Mouse (Mus musculus): Measurements from ENCODE around the gene Mylk.

DNA sequence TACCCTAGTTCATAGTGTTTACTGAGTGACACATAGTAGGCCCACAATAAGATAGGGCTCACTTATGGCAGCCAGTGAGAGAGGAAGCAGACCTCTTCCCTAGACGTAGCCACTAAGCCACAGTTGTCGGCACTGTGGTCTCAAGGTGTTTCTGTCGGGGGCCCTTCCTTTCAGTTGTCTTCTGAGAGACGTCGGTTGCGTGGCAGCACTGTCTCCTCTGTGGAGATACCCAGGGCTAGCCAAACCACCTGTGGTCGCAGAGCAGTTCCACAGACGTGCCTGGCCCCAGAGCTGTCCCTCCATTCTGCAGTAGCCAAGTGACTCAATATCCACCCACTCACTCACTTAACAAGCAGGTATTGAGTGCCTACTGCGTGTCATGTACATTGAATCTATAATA is 205.9 kb downstream of the Mylk start:
- TF ChIP-seq TAL1 (IDR thresholded peaks at IDR 0.05; ENCODE audit: low read length): no peak
- no peak for TF ChIP-seq GATA1 (IDR thresholded peaks at IDR 0.05; ENCODE audit: low read length)

Measured in erythroblast, embryonic 14.5 days (primary cell).